Mouse (Mus musculus) cerebellum, adult 11 months (tissue): Measurements from ENCODE around the gene Bank1.

Experiments used
- DNase-seq: peaks from one replicate; pipeline ENCODE4 v3.0.0; 2022

The Bank1 gene

GRCm38 (mm10) chr3:136251578-136251977 lies 74.3 kb downstream of the Bank1 start:
- no peak for DNase-seq

GRCm38 (mm10) chr3:136247331-136247730 lies 78.5 kb downstream of the Bank1 start:
- no peak for DNase-seq

GRCm38 (mm10) chr3:136244931-136245330 lies 80.9 kb downstream of the Bank1 start:
- DNase-seq: no peak

- no peak for DNase-seq
Measured at GRCm38 (mm10) chr3:136238790-136239189, 87.1 kb downstream of the Bank1 start.

- DNase-seq: no peak
Measured at GRCm38 (mm10) chr3:136233507-136233906, 92.4 kb downstream of the Bank1 start.

GRCm38 (mm10) chr3:136230602-136231151 lies 95.2 kb downstream of the Bank1 start:
- DNase-seq: no peak

- DNase-seq: no peak
Measured at GRCm38 (mm10) chr3:136189661-136190228, 136.1 kb downstream of the Bank1 start.

GRCm38 (mm10) chr3:136186548-136187113 lies 139.2 kb downstream of the Bank1 start:
- no peak for DNase-seq

GRCm38 (mm10) chr3:136171631-136172030 lies 154.2 kb downstream of the Bank1 start:
- DNase-seq: no peak

- no peak for DNase-seq
Measured at GRCm38 (mm10) chr3:136168071-136168470, 157.8 kb downstream of the Bank1 start.

- no peak for DNase-seq
Measured at GRCm38 (mm10) chr3:136166671-136167070, 159.2 kb downstream of the Bank1 start.

GRCm38 (mm10) chr3:136166033-136166361 lies 159.9 kb downstream of the Bank1 start:
- peak; percentile 44 for DNase-seq

- DNase-seq: peak; percentile 92
Measured at GRCm38 (mm10) chr3:136165167-136166032, 160.5 kb downstream of the Bank1 start.

GRCm38 (mm10) chr3:136158059-136158458 lies 167.8 kb downstream of the Bank1 start:
- DNase-seq: no peak

- no peak for DNase-seq
Measured at GRCm38 (mm10) chr3:136155555-136155954, 170.3 kb downstream of the Bank1 start.

GRCm38 (mm10) chr3:136150886-136151285 lies 175.0 kb downstream of the Bank1 start:
- DNase-seq: no peak

GRCm38 (mm10) chr3:136147166-136147565 lies 178.7 kb downstream of the Bank1 start:
- no peak for DNase-seq

- peak; percentile 29 for DNase-seq
Measured at GRCm38 (mm10) chr3:136132013-136132412, 193.9 kb downstream of the Bank1 start.

GRCm38 (mm10) chr3:136115478-136116215 lies 210.2 kb downstream of the Bank1 start:
- DNase-seq: no peak

- peak; percentile 9 for DNase-seq
Measured at GRCm38 (mm10) chr3:136109411-136110139, 216.3 kb downstream of the Bank1 start.

- DNase-seq: no peak
Measured at GRCm38 (mm10) chr3:136106452-136106851, 219.4 kb downstream of the Bank1 start.

GRCm38 (mm10) chr3:136103339-136103738 lies 222.5 kb downstream of the Bank1 start:
- DNase-seq: no peak
